Mouse (Mus musculus) lung, adult 2 months (tissue): ENCODE results near the gene Tph1.

Experiments used
- CTCF ChIP-seq: fragments of 200-500 bp; IDR thresholded peaks from 2 replicates; pipeline ENCODE4 v1.5.1; 2011; ENCODE audit warnings: mild to moderate bottlenecking, low read length, control low read depth; ENCODE audit not compliant: insufficient read depth
- POLR2A ChIP-seq: fragments of 200-500 bp; IDR thresholded peaks from 2 replicates; pipeline ENCODE4 v1.6.1; 2011; ENCODE audit warnings: low read depth, mild to moderate bottlenecking, control low read depth, low read length, borderline replicate concordance; ENCODE audit errors: extremely low read depth

DNA sequence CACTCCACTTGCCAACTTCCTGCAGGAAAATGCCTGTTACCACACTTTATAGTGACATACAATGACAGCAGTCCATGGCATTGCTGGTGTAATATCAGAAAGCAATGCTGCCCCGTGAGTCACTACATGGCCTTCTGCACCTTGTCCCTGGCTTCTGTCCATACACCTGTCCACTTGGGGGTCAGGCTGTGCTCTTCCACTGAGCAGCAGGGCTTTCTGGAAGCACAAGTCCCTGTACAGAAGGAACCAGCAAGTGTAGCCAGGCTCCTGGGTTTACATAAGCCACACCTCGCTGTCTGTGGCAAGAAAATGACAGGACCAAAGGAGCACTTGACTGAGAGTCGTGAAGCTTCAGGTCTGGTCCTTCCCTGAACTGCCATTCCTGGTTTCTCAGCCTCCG is 63.0 kb downstream of the Tph1 start:
- TF ChIP-seq CTCF (no peak), POLR2A (no peak)
